Mouse (Mus musculus) CD4-positive naive resting alpha-beta T cell, adult 76 days (primary cell): ENCODE measurements around the gene Xpnpep1. TPM values are rescaled to one million over a fixed set of nuclear protein-coding genes. Genes with fewer than 3 reads are reported as not detected.

Experiments used
- total RNA-seq: library from RNA; stranded (reverse); gene quantifications from one replicate; pipeline ENCODE4 v1.2.4, GENCODE M21; 2023

Gene Xpnpep1
- total RNA-seq, result 46.0 TPM

DNA sequence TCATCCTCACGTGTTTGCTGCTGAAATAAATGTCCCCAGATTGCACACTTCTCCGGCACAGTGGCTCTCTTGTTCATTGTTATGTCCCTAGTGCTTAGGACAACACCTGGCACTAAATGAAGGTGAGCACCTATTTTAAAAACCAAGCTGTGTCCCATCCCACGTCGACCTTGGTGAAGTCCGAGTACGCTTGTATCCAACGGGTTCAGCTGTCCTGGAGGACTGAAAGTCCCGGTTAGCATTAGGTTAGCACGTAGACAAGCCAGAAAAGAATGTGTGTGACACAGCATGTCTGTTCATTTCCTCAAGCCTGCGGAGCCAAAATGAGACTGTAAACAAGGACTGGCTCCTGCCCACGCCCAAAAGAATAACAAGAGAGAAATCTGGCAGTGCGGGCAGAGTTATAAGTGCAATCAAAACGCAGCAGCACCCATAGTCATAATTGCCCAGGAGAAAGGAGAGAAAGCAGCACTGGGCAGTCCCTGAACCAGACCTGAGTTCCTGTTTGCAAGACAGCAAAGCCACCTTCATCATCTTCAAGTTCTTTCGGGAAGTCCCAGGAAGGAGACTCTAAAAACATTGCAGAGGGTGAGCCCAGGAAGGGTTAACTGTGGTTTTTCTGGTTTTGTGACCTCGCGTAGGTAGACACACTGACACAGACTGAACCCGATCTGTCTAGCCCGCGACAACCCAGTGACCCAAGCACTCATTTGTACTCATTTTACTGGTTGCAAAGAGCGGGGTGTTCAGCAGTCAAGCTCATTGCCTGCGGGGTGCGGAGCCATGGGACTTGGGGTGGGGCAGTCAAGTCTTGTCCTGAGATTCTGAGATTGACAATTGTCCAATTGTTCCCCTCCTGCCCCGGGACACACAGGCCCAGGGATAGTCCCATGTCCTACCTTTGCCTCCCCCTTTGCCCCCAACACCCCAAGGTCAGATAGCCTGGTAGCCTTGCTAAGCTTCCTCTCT, at the start of gene Xpnpep1:
TSS of gene Xpnpep1 (minus strand) at position 51 of the 969 bp plus-strand sequence.

Other genes starting within 250 kb of the Xpnpep1 start
- 244 TPM for gene Add3, start 100.2 kb upstream of the Xpnpep1 start, total RNA-seq